Mouse (Mus musculus) E14TG2a.4 (cell line): Measurements from ENCODE around the gene Zfp11.

Source experiments
- CTCF ChIP-seq: conservative IDR thresholded peaks from 2 replicates; pipeline ENCODE4 v1.5.1; 2014; ENCODE audit warnings: low read length
- POU5F1 ChIP-seq: IDR thresholded peaks from 2 replicates; pipeline ENCODE4 v1.6.1; 2014; ENCODE audit warnings: low read length, borderline replicate concordance

GRCm38 (mm10) chr5:129708412-129708811 is 38.5 kb upstream of the Zfp11 start, which contains the start of gene Sept14:
- TF ChIP-seq CTCF (no peak), POU5F1 (no peak)
